Mouse (Mus musculus): ENCODE measurements at regions not wholly inside any gene's neighbourhood (a gene's known extent, or its start where the extent isn't known, plus 50 kb on each side); places are given as distances from the start of the nearest gene placed in this dataset.

DNA sequence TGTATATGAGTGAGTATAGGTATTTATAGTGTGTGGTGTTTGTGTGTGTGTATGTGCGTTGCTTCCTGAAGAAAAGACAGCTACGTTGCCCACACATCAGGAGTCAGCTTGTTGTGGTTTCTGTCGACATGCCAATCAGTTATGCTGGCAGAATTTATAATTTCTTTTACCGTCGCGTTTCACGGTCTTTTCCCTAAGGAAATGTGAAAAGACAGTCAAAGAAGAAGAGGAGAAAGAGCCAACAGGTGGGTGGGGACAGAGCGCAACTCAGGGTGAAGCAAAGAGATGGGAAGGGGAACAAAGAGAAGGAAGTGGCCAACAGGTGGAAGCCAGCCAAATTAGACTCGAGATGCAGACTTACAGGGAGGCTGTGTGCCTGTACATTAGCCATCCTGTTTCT lies 204.2 kb downstream of the Rpap3 start:
- no peak for DNase-seq

DNA sequence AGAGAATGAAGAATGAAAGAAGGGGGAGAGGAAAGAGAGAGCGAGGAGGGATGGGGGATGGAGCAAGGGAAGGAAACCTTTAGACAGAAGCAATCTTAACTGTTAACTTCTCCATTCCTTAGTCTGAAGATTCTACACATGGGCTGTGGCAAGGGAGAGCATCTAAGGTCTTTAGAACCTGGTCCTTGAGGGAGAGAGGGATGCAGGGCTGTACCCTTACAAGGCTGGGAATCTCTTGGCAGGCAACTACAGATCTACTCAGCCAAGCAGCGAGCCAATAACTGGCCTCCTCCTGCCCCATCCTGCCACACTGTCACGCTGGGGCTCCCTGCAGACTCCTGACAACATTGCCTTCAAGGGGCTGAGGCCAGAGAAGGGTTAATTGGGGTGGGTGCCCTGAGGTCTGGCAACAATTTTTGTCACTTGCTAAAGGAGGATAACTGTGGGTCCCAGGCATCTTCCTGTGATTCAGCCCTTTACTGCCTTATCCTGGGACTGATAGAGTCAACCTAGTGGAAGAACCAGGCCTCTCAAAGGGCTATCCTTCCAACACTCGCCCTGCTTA lies 205.7 kb downstream of the Rpap3 start:
- no peak for DNase-seq

DNA sequence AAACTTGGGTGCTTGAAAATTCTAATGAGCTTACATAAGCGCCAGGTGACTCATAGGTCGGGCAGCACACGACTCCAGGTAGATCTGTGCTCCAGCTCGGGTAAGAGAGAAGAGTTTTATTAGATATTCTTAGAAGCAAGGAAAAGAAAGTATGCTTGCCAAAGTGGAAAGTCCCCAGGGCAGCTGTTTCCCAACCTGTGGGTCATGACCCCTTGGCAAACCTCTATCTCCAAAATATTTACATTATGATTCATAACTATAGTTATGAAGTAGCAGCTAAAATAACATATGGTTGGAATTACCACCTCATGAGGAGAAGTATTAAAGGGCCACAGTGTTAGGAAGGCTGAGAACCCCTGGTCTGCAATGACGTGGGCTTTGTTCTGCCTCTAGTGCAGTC lies 206.4 kb downstream of the Rpap3 start:
- no peak for DNase-seq

- DNase-seq: no peak
Observed at GRCm38 (mm10) chr15:97498375-97498774, 207.2 kb downstream of the Rpap3 start.

- no peak for DNase-seq
Observed at GRCm38 (mm10) chr15:97496026-97496425, 209.6 kb downstream of the Rpap3 start.

DNA sequence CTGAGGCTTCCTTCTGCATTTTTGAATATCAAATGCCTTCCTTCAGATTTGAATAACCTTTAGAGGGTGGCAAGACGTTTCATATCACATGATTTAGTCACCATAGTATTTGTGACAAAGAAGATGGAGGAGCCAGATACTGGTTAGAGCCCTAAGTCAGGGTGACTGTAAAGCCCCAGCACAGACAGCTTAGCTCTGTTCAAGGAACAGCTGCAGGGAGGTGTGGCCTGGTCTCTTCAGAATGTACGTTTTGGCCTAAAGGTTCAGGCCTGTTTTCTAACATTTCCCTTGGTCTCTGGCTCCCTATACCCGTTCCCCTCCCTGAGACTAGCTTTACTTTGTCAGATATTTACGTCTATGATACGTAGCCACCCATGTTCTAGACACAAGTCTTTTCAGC lies 212.3 kb downstream of the Rpap3 start:
- DNase-seq: no peak

GRCm38 (mm10) chr15:97491796-97492195 lies 213.8 kb downstream of the Rpap3 start:
- no peak for DNase-seq

DNA sequence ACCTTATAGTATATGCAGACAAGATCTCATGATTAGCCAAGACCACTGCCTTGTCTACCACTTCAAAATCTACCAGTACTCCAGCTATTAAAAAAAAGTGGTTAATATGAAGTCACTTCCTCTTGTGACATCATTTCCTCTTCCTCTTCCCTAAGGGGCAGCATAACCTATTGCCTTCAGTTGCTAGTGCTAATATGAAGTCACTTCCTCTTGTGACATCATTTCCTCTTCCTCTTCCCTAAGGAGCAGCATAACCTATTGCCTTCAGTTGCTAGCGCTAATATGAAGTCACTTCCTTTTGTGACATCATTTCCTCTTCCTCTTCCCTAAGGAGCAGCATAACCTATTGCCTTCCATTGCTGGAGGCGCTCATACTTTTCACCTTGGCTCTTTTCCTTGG lies 218.2 kb downstream of the Rpap3 start:
- DNase-seq: no peak

DNA sequence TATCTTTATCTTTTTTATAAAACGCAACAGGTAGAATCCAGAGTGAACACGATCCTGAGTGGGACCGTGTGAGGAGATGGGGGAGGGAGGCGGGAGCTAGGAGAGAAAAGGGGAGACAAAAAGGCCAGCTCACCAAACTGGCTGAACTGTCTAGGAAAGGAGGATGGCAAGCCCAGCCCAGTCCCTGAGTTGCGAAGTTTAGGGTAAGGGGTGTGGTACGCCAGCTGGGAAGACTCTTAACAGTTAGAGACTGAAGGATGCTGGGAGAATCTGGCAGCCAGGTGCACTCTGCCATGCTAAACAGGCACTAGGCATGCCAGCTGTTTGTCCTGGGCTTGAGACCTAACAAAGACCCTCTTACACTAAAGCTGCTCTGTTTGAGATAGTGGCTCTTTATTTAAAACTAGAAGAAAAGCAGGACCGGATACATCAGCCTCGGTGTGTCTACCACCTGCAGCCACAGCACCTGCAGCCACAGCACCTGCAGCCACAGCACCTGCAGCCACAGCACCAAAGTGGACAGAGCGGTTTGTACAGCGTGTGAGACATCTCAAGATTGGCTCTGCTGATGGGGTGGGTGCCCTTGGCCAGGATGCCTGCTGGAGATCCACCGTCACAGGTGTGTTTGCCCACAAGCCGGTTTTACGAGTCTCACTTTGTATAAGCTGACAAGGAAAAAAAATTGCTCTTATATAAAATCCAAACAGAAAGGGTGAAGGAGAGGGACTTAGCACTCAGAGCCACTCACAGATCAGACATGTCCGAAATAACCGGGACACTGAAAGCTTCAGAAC lies 225.1 kb upstream of the Amigo2 start:
- no peak for DNase-seq

GRCm38 (mm10) chr15:97471476-97471875 lies 224.4 kb upstream of the Amigo2 start:
- no peak for DNase-seq

DNA sequence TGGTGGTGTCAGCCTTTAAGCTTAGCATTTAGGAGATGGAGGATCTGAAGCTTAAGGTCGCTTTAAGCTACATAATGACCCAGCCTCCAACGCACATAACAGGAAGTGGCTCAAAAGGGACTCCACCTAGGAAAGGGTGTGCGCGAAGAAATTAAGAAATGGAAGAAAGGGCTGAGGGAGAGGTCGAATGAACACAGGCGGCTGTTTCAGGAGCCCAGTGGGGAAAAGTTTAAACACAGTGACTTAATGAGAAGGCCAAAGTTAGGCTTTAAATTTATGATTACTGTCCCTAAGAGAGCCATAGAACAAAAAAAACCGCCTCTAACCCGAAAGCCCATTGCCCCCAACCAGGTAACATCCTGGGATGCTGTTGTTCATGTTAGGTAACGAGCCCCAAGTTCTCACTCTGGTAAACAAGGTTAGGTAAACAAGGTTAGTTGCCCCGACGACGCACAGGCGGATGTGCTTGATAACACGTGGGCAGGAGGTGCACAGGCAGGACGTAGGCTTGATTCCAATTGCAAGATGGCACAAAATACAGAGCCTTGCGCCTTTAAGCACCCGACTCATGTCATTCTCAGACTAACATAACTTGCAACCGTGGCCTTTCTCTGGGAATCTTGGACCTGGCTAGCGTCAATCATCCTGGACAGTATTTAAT lies 222.7 kb upstream of the Amigo2 start:
- DNase-seq: no peak

DNA sequence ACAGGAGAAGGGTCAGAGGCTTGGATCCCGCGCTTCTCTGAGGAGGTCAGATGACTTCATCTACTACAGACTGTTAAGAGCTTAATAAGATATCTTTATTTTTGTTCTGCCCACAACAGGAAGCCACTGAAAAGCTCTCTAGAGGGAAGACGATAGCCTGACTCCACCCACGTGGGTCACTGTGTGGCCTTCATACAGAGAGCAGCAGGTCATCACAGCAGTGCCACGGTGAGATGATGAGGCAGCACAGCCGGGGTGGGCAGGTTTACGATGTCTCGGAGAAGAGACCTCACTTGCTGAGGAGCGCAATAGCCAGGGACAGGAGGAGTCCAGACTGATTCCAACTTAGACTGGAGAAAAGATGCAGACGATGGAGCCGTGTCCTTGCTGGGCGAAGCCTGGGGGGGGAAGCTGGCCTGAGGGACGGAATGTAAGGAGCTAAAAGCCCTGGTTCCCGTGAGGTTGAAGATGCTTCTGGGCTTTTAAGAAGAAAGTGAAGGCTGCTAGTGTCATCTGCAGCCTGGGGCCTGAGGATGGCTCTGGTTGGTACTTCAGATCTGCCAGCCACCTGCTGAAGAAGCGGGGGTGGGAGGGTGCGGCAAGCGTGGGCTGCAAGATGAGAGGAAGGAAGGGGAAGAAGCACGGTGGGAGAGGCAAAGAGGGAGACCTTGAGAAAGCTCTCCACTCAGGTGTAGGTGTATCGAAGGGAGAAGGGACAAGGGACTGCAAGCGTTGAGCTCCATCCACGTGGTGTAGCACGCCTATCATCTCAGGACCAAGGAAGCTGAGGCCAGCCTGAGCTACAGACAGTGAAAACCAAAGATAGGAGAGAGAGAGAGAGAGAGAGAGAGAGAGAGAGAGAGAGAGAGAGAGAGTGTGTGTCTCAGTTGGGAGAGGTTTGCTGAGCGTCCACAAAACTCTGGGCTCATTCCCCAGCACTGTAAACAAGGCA lies 221.9 kb upstream of the Amigo2 start:
- peak; percentile 19 for DNase-seq

DNA sequence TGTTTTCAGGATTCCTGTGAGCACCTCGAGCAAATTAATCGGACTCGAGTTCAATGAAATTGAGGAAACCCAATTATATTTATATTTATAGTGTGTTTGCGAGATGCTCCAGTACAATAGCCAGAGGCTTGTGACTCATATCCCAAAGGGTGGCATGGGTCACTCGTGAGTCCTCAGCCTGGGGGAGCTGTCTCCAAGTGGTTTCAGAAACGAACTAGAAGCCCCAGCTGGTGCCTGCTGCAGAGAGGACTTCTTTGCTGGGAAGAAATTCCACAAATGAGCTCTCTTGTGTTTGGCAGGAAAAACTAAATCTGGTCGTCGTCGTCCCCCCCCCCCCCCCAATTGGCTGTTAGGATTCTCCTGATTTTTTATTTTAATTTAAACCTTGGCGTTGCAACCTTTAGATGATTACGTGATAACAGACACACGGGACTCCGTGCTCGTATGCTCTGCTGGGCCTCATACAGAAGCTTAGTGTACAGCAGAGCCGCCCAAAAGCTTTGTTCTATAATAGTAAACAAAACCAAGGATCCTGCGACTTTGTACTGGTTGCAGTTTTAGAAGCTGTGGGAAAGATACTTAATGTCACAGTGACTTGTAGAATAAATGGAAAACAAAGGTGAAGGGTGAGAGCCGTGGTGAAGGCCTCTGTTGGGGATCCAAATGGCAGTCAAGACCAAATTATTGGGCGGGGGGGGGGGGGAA lies 220.8 kb upstream of the Amigo2 start:
- no peak for DNase-seq

DNA sequence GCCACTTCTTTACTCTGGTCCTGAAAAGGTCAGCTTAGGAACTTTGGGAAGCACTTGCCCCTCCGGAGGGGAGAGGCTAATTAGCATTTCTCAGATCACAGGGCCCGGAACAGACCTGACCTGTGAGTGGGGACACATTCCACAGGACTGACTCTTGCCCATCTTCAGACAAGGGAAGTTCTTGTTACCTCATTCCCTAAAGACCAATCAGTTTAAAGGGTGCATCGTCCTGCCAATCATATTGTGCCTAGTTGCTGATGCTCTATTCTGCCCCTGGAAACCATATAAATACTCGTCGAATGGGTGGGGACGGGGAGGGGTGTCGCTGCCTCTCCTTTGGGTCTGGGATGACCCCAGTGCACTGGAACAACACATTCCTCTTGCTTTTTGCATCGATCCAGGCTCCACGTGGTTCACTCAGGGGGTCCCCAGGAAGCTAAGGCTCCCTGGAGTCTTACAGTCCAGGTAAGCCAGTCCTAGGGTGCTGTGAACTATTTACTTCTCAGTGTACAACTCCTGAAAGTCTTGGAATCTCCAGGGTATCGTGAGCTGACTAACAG lies 219.9 kb upstream of the Amigo2 start:
- DNase-seq: no peak

- DNase-seq: no peak
Observed at GRCm38 (mm10) chr15:97466110-97466509, 219.0 kb upstream of the Amigo2 start.

GRCm38 (mm10) chr15:97465366-97465765 lies 218.3 kb upstream of the Amigo2 start:
- no peak for DNase-seq

GRCm38 (mm10) chr15:97464737-97465136 lies 217.7 kb upstream of the Amigo2 start:
- DNase-seq: peak; percentile 45

- no peak for DNase-seq
Observed at GRCm38 (mm10) chr15:97462587-97462986, 215.5 kb upstream of the Amigo2 start.

- no peak for DNase-seq
Observed at GRCm38 (mm10) chr15:97462006-97462405, 214.9 kb upstream of the Amigo2 start.

DNA sequence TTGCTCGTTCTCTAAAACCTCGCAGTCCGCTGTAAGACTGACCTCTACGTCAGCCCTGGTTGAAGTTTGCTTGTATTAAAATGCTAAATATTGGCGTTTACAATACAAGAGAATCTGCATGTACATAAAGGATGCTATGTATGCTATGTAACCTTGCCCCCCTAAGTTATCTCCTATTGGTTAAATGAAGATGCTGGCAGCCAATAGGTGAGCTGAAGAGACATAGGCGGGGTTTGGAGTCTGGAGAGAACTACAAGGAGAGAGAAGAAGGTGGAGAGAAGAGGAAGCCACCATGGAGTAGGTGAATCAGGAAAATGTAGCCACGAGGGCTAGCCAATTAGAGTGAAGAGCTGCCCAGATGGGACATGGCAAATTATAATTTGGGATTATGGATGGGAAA lies 214.0 kb upstream of the Amigo2 start:
- no peak for DNase-seq

DNA sequence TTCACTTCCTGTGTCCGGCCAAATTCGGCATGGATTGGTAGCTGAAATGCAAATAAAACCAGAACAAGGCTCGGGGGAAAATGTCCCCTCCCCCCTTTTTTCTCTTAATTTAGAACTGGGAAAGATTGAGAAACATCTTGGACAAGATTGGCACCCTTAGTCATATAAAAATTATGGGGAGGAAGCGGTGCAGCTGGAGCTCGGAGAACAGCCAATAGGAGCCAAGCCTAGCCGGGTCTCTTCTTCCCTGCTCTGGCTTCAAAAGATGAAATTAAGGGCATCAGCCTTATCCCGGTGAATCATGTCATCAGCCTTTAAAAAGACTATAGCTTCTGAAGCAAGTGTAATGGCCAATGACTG lies 213.3 kb upstream of the Amigo2 start:
- DNase-seq: no peak
